Mouse (Mus musculus) MEL (cell line): ENCODE data around the gene Creb1. TPM values are rescaled to one million over a fixed set of nuclear protein-coding genes. Genes with fewer than 3 reads are reported as not detected.

Source experiments
- DNase-seq: peaks from one replicate; pipeline ENCODE4 v3.0.0; 2011; ENCODE audit warnings: low read depth, low spot score
- H3K27ac ChIP-seq: 2 replicates; pipeline ENCODE4 v1.5.1; 2012; ENCODE audit warnings: low read depth, mild to moderate bottlenecking, control low read depth, low read length, moderate library complexity; ENCODE audit not compliant: control insufficient read depth
- H3K27me3 ChIP-seq, 2 experiments: fragments of 150-350 bp in 1 of 2; sonication (generic) in 1 of 2; 2 replicates each; pipeline ENCODE4 v1.6.1; 2012; ENCODE audit warnings: low read length in 2 of 2, mild to moderate bottlenecking in 2 of 2, improper control_type of control experiment in 1 of 2, moderate library complexity in 1 of 2; ENCODE audit not compliant: insufficient read depth in 2 of 2, control insufficient read depth in 1 of 2
- H3K36me3 ChIP-seq, 2 experiments: 2 replicates each; pipeline ENCODE4 v1.6.1; 2012 to 2014; ENCODE audit warnings: low read length in 2 of 2, improper control_type of control experiment in 1 of 2, inconsistent platforms in 1 of 2, mild to moderate bottlenecking in 1 of 2; ENCODE audit not compliant: insufficient read depth in 2 of 2, control insufficient read depth in 1 of 2
- H3K4me1 ChIP-seq, 2 experiments: fragments of 150-350 bp in 1 of 2; sonication (generic) in 1 of 2; 2 replicates each; pipeline ENCODE4 v1.6.1; 2012; ENCODE audit warnings: low read length in 2 of 2, improper control_type of control experiment in 1 of 2, mild to moderate bottlenecking in 1 of 2; ENCODE audit not compliant: insufficient read depth in 2 of 2, control insufficient read depth in 1 of 2
- H3K4me3 ChIP-seq, 2 experiments: fragments of 150-350 bp in 1 of 2; sonication (generic) in 1 of 2; 2 replicates each; pipeline ENCODE4 v1.5.1; 2012; ENCODE audit warnings: low read depth in 2 of 2, low read length in 2 of 2, mild to moderate bottlenecking in 2 of 2, moderate library complexity in 2 of 2, control low read depth in 1 of 2, improper control_type of control experiment in 1 of 2; ENCODE audit not compliant: control insufficient read depth in 1 of 2, insufficient read depth in 1 of 2
- H3K79me2 ChIP-seq: 2 replicates; pipeline ENCODE4 v1.6.1; 2012; ENCODE audit warnings: mild to moderate bottlenecking, low read length, moderate library complexity; ENCODE audit not compliant: control insufficient read depth, poor library complexity, insufficient read depth
- H3K9ac ChIP-seq: 2 replicates; pipeline ENCODE4 v1.6.1; 2012; ENCODE audit warnings: low read depth, mild to moderate bottlenecking, control low read depth, low read length, moderate library complexity; ENCODE audit not compliant: control insufficient read depth, poor library complexity, severe bottlenecking
- H3K9me3 ChIP-seq: fragments of 150-350 bp; sonication (generic); replicated peaks from 2 replicates; pipeline ENCODE4 v1.6.1; 2012; ENCODE audit warnings: mild to moderate bottlenecking, low read length, improper control_type of control experiment, moderate library complexity; ENCODE audit not compliant: insufficient read depth
- BHLHE40 ChIP-seq: IDR thresholded peaks from 2 replicates; pipeline ENCODE4 v1.6.1; 2012; ENCODE audit warnings: low read depth, mild to moderate bottlenecking, inconsistent platforms, low read length, improper control_type of control experiment, borderline replicate concordance
- CHD1 ChIP-seq: IDR thresholded peaks from 2 replicates; pipeline ENCODE4 v1.6.1; 2012; ENCODE audit warnings: low read depth, mild to moderate bottlenecking, inconsistent platforms, low read length, improper control_type of control experiment
- CHD2 ChIP-seq: IDR thresholded peaks from 2 replicates; pipeline ENCODE4 v1.6.1; 2011; ENCODE audit warnings: low read length, improper control_type of control experiment
- CTCF ChIP-seq, 3 experiments: IDR thresholded peaks in 2 of 3; conservative IDR thresholded peaks in 1 of 3; 2 replicates each; pipeline ENCODE4 v1.5.1; 2011 to 2012; ENCODE audit warnings: low read length in 3 of 3, low read depth in 2 of 3, mild to moderate bottlenecking in 2 of 3, improper control_type of control experiment in 1 of 3, inconsistent platforms in 1 of 3, mixed read lengths in 1 of 3, moderate library complexity in 1 of 3; ENCODE audit not compliant: control insufficient read depth in 1 of 3, insufficient read depth in 1 of 3, poor library complexity in 1 of 3, severe bottlenecking in 1 of 3
- E2F4 ChIP-seq: IDR thresholded peaks from 2 replicates; pipeline ENCODE4 v1.6.1; 2011; ENCODE audit warnings: low read depth, low read length, improper control_type of control experiment, borderline replicate concordance
- ELF1 ChIP-seq: IDR thresholded peaks from 2 replicates; pipeline ENCODE4 v1.6.1; 2014; ENCODE audit warnings: low read depth, mild to moderate bottlenecking, inconsistent platforms, low read length, improper control_type of control experiment, moderate library complexity
- EP300 ChIP-seq, 2 experiments: IDR thresholded peaks; 2 replicates each; pipeline ENCODE4 v1.6.1; 2011; ENCODE audit warnings: improper control_type of control experiment in 2 of 2, low read length in 2 of 2, low read depth in 1 of 2, mild to moderate bottlenecking in 1 of 2
- ETS1 ChIP-seq: IDR thresholded peaks from 2 replicates; pipeline ENCODE4 v1.6.1; 2012; ENCODE audit warnings: low read depth, mild to moderate bottlenecking, inconsistent platforms, low read length, improper control_type of control experiment, moderate library complexity
- GABPA ChIP-seq: IDR thresholded peaks from 2 replicates; pipeline ENCODE4 v1.6.1; 2012; ENCODE audit warnings: low read depth, mild to moderate bottlenecking, inconsistent platforms, low read length, improper control_type of control experiment, moderate library complexity
- GATA1 ChIP-seq: IDR thresholded peaks from 2 replicates; pipeline ENCODE4 v1.6.1; 2011; ENCODE audit warnings: low read depth, low read length, improper control_type of control experiment
- HCFC1 ChIP-seq: IDR thresholded peaks from 2 replicates; pipeline ENCODE4 v1.6.1; 2012; ENCODE audit warnings: low read depth, mild to moderate bottlenecking, inconsistent platforms, low read length, improper control_type of control experiment, moderate library complexity
- JUND ChIP-seq: IDR thresholded peaks from 2 replicates; pipeline ENCODE4 v1.6.1; 2011; ENCODE audit warnings: low read depth, mild to moderate bottlenecking, improper control_type of control experiment, low read length
- KAT2A ChIP-seq: conservative IDR thresholded peaks from 2 replicates; pipeline ENCODE4 v1.6.1; 2012; ENCODE audit warnings: low read depth, low read length, improper control_type of control experiment, inconsistent platforms
- MAFK ChIP-seq: IDR thresholded peaks from 2 replicates; pipeline ENCODE4 v1.6.1; 2011; ENCODE audit warnings: low read depth, mild to moderate bottlenecking, low read length, improper control_type of control experiment, borderline replicate concordance
- MAX ChIP-seq: IDR thresholded peaks from 2 replicates; pipeline ENCODE4 v1.6.1; 2011; ENCODE audit warnings: low read length, improper control_type of control experiment
- MAZ ChIP-seq: IDR thresholded peaks from 2 replicates; pipeline ENCODE4 v1.6.1; 2012; ENCODE audit warnings: low read depth, mild to moderate bottlenecking, inconsistent platforms, low read length, improper control_type of control experiment
- MEF2A ChIP-seq: IDR thresholded peaks from 2 replicates; pipeline ENCODE4 v1.6.1; 2014; ENCODE audit warnings: low read depth, mild to moderate bottlenecking, inconsistent platforms, low read length, improper control_type of control experiment; ENCODE audit not compliant: poor library complexity, insufficient replicate concordance, severe bottlenecking; ENCODE audit errors: extremely low read depth
- MXI1 ChIP-seq: IDR thresholded peaks from 2 replicates; pipeline ENCODE4 v1.6.1; 2011; ENCODE audit warnings: mild to moderate bottlenecking, low read depth, low read length, improper control_type of control experiment
- MYB ChIP-seq: IDR thresholded peaks from 2 replicates; pipeline ENCODE4 v1.6.1; 2011; ENCODE audit warnings: mild to moderate bottlenecking, low read depth, low read length, improper control_type of control experiment
- MYC ChIP-seq: IDR thresholded peaks from 2 replicates; pipeline ENCODE4 v1.6.1; 2011; ENCODE audit warnings: low read depth, mild to moderate bottlenecking, low read length, improper control_type of control experiment, moderate library complexity
- NELFE ChIP-seq: IDR thresholded peaks from 2 replicates; pipeline ENCODE4 v1.6.1; 2011; ENCODE audit warnings: low read depth, low read length, improper control_type of control experiment
- NRF1 ChIP-seq: IDR thresholded peaks from 2 replicates; pipeline ENCODE4 v1.6.1; 2014; ENCODE audit warnings: low read depth, mild to moderate bottlenecking, inconsistent platforms, low read length, improper control_type of control experiment, moderate library complexity; ENCODE audit not compliant: poor library complexity, insufficient read depth, severe bottlenecking
- POLR2A ChIP-seq, 2 experiments: IDR thresholded peaks; 2 replicates each; pipeline ENCODE4 v1.6.1; 2011 to 2012; ENCODE audit warnings: low read length in 2 of 2, mild to moderate bottlenecking in 2 of 2, control low read depth in 1 of 2, improper control_type of control experiment in 1 of 2, low read depth in 1 of 2, moderate library complexity in 1 of 2; ENCODE audit not compliant: control insufficient read depth in 1 of 2, insufficient read depth in 1 of 2, poor library complexity in 1 of 2
- POLR2AphosphoS2 ChIP-seq: IDR thresholded peaks from 2 replicates; pipeline ENCODE4 v1.6.1; 2011; ENCODE audit warnings: low read length, improper control_type of control experiment
- POLR2AphosphoS5 ChIP-seq: IDR thresholded peaks from 2 replicates; pipeline ENCODE4 v1.6.1; 2012; ENCODE audit warnings: low read depth, borderline replicate concordance, mild to moderate bottlenecking, inconsistent platforms, low read length, moderate library complexity, mixed read lengths
- RAD21 ChIP-seq: IDR thresholded peaks from 2 replicates; pipeline ENCODE4 v1.6.1; 2011; ENCODE audit warnings: mild to moderate bottlenecking, low read depth, low read length, improper control_type of control experiment
- RCOR1 ChIP-seq: IDR thresholded peaks from 2 replicates; pipeline ENCODE4 v1.6.1; 2012; ENCODE audit warnings: low read depth, mild to moderate bottlenecking, inconsistent platforms, low read length, improper control_type of control experiment
- SIN3A ChIP-seq: IDR thresholded peaks from 2 replicates; pipeline ENCODE4 v1.6.1; 2012; ENCODE audit warnings: low read length, improper control_type of control experiment, inconsistent platforms
- SMC3 ChIP-seq: IDR thresholded peaks from 2 replicates; pipeline ENCODE4 v1.6.1; 2011; ENCODE audit warnings: low read depth, low read length, improper control_type of control experiment
- TAL1 ChIP-seq: IDR thresholded peaks from 2 replicates; pipeline ENCODE4 v1.6.1; 2012; ENCODE audit warnings: mild to moderate bottlenecking, inconsistent platforms, low read length, moderate library complexity, mixed read lengths
- TBP ChIP-seq: IDR thresholded peaks from 2 replicates; pipeline ENCODE4 v1.8.0; 2011; ENCODE audit warnings: low read depth, low read length, improper control_type of control experiment
- TCF12 ChIP-seq: IDR thresholded peaks from 2 replicates; pipeline ENCODE4 v1.6.1; 2014; ENCODE audit warnings: low read depth, mild to moderate bottlenecking, inconsistent platforms, low read length, improper control_type of control experiment, moderate library complexity
- UBTF ChIP-seq: IDR thresholded peaks from 2 replicates; pipeline ENCODE4 v1.6.1; 2012; ENCODE audit warnings: low read depth, mild to moderate bottlenecking, inconsistent platforms, low read length, improper control_type of control experiment, moderate library complexity, borderline replicate concordance; ENCODE audit not compliant: insufficient read depth
- USF1 ChIP-seq: IDR thresholded peaks from 2 replicates; pipeline ENCODE4 v1.6.1; 2014; ENCODE audit warnings: low read depth, mild to moderate bottlenecking, inconsistent platforms, low read length, improper control_type of control experiment, moderate library complexity
- USF2 ChIP-seq, 2 experiments: IDR thresholded peaks; 2 replicates each; pipeline ENCODE4 v1.6.1; 2011 to 2012; ENCODE audit warnings: improper control_type of control experiment in 2 of 2, low read length in 2 of 2, borderline replicate concordance in 1 of 2, inconsistent platforms in 1 of 2, low read depth in 1 of 2, mild to moderate bottlenecking in 1 of 2; ENCODE audit not compliant: insufficient read depth in 1 of 2
- ZKSCAN1 ChIP-seq: IDR thresholded peaks from 2 replicates; pipeline ENCODE4 v1.6.1; 2012; ENCODE audit warnings: low read depth, mild to moderate bottlenecking, inconsistent platforms, low read length, improper control_type of control experiment, moderate library complexity
- ZMIZ1 ChIP-seq: IDR thresholded peaks from 2 replicates; pipeline ENCODE4 v1.6.1; 2012; ENCODE audit warnings: low read depth, mild to moderate bottlenecking, inconsistent platforms, low read length, improper control_type of control experiment, moderate library complexity
- ZNF384 ChIP-seq: IDR thresholded peaks from 2 replicates; pipeline ENCODE4 v1.6.1; 2012; ENCODE audit warnings: low read depth, mild to moderate bottlenecking, inconsistent platforms, low read length, improper control_type of control experiment
- polyA plus RNA-seq, 2 experiments: library from polyadenylated mRNA; stranded (reverse) in 1 of 2; unstranded in 1 of 2; fragments of >175 nt in 1 of 2; fragments of >200 nt in 1 of 2; gene quantifications; 2 replicates each; pipeline versions ENCODE4 v1.2.1 to v1.2.4; 2012; ENCODE audit warnings: low replicate concordance in 2 of 2, low read depth in 1 of 2; ENCODE audit not compliant: insufficient read length in 2 of 2, insufficient read depth in 1 of 2, missing spikeins in 1 of 2
- total RNA-seq: library from RNA; depleted of rRNA; stranded (reverse); fragments of 300-350 nt; gene quantifications from 2 replicates; pipeline ENCODE4 v1.2.3, GENCODE M21; 2012

The Creb1 gene
- total and polyA plus RNA-seq, 3 experiments, result 21.8 to 49.1 (median 22.8) TPM

DNA sequence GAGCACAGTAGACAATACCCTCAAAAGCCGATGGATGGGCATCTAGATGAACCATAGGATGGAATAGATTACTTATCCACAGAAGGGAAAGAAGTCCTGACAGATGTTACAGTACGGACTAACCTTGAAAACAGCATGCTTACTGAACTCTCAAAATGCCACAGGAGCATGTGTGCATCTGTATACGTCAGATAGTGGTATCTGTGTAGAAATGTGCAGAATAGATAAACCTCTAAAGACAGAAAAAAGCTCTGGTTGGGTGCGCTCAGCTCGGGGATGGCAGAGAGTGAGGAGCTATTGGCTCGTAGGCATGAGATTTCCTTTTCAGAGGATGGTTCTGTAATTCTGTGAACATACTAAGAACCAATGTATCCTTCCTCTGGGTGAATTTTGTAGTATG, 106.8 kb downstream of the Creb1 start:
- H3K27ac ChIP-seq, result no peak overlapping the region
- H3K27me3 ChIP-seq, result no peaks in the 10 kb centered on the region
- no peak overlapping the region for H3K9ac ChIP-seq
- H3K4me1 ChIP-seq, result peaks cover 0 to 2% of the 10 kb centered on the region in 2 experiments; a peak in 2 of 4 replicates
- no peaks in the 10 kb centered on the region for H3K9me3 ChIP-seq
- no peak overlapping the region for H3K4me3 ChIP-seq
- peaks cover 0 to 7% of the 10 kb centered on the region in 2 experiments; a peak in 2 of 4 replicates for H3K36me3 ChIP-seq
- no peaks in the 10 kb centered on the region for H3K79me2 ChIP-seq
- peak; percentile 68 for DNase-seq
- TF ChIP-seq TBP (no peak), ZMIZ1 (no peak), NRF1 (no peak), RCOR1 (peak; percentile 80), MYB (no peak), EP300 (IDR thresholded peaks at IDR 0.05; ENCODE audit: low read depth in 1 of 2, low read length in 2 of 2) (peak; percentile 65 to 83), ETS1 (peak; percentile 65), ELF1 (no peak), MAZ (no peak), USF1 (no peak), SMC3 (no peak), POLR2A (IDR thresholded peaks at IDR 0.05; ENCODE audit: control insufficient read depth in 1 of 2, insufficient read depth in 1 of 2, low read depth in 1 of 2, low read length in 2 of 2, poor library complexity in 1 of 2) (no peak), HCFC1 (no peak), E2F4 (no peak), CHD1 (no peak), USF2 (IDR thresholded peaks at IDR 0.05; ENCODE audit: borderline replicate concordance in 1 of 2, insufficient read depth in 1 of 2, low read depth in 1 of 2, low read length in 2 of 2) (no peak), POLR2AphosphoS5 (no peak), MAX (peak; percentile 66), MAFK (peak; percentile 8; the same call in 1 of the 2 replicates), NELFE (no peak), KAT2A (no peak), TCF12 (peak; percentile 92), MYC (peak; percentile 67; the same call in 1 of the 2 replicates), GABPA (no peak), ZNF384 (no peak), CHD2 (no peak), RAD21 (no peak), JUND (no peak), MEF2A (no peak), GATA1 (peak; percentile 93), BHLHE40 (no peak), SIN3A (0 out of 2 replicates have a peak, but pooled peaks have one; percentile 17), CTCF (IDR thresholded peaks at IDR 0.05 in 2 of 3, conservative IDR thresholded peaks at IDR 0.05 in 1 of 3; ENCODE audit: control insufficient read depth in 1 of 3, insufficient read depth in 1 of 3, low read depth in 2 of 3, low read length in 3 of 3, poor library complexity in 1 of 3, severe bottlenecking in 1 of 3) (no peak), ZKSCAN1 (no peak), TAL1 (peak; percentile 57), POLR2AphosphoS2 (no peak), UBTF (no peak), MXI1 (peak; percentile 54; the same call in 1 of the 2 replicates)
